Mouse (Mus musculus) CD4-positive helper T cell, adult 2 months (primary cell): ENCODE results near the gene Man2a1.

Experiments used
- DNase-seq: peaks from one replicate; pipeline ENCODE4 v3.0.0-alpha.2; 2012; ENCODE audit warnings: low read depth, missing footprints, low spot score

Man2a1 gene

GRCm38 (mm10) chr17:64600372-64601090 lies at the start of gene Man2a1:
Man2a1 (plus strand) TSS chr17:64600736.
- peak; percentile 90 for DNase-seq

- no peak for DNase-seq
Measured at GRCm38 (mm10) chr17:64553358-64553757, 47.2 kb upstream of the Man2a1 start.

- DNase-seq: no peak
Measured at GRCm38 (mm10) chr17:64554901-64555300, 45.6 kb upstream of the Man2a1 start.

GRCm38 (mm10) chr17:64556661-64557445 lies 43.7 kb upstream of the Man2a1 start:
- no peak for DNase-seq

GRCm38 (mm10) chr17:64558994-64559540 lies 41.5 kb upstream of the Man2a1 start:
- DNase-seq: no peak

GRCm38 (mm10) chr17:64566435-64566834 lies 34.1 kb upstream of the Man2a1 start:
- DNase-seq: no peak

- no peak for DNase-seq
Measured at GRCm38 (mm10) chr17:64567546-64567945, 33.0 kb upstream of the Man2a1 start.

- no peak for DNase-seq
Measured at GRCm38 (mm10) chr17:64573981-64574380, 26.6 kb upstream of the Man2a1 start.

- peak; percentile 48 for DNase-seq
Measured at GRCm38 (mm10) chr17:64575240-64575639, 25.3 kb upstream of the Man2a1 start.

- no peak for DNase-seq
Measured at GRCm38 (mm10) chr17:64577485-64577884, 23.1 kb upstream of the Man2a1 start.

- DNase-seq: no peak
Measured at GRCm38 (mm10) chr17:64578346-64578745, 22.2 kb upstream of the Man2a1 start.

GRCm38 (mm10) chr17:64579696-64580095 lies 20.8 kb upstream of the Man2a1 start:
- DNase-seq: peak; percentile 87

- DNase-seq: no peak
Measured at GRCm38 (mm10) chr17:64581133-64581532, 19.4 kb upstream of the Man2a1 start.

GRCm38 (mm10) chr17:64581962-64582361 lies 18.6 kb upstream of the Man2a1 start:
- no peak for DNase-seq

- DNase-seq: no peak
Measured at GRCm38 (mm10) chr17:64590483-64590882, 10.1 kb upstream of the Man2a1 start.

- DNase-seq: no peak
Measured at GRCm38 (mm10) chr17:64591366-64591765, 9.2 kb upstream of the Man2a1 start.

- DNase-seq: no peak
Measured at GRCm38 (mm10) chr17:64592355-64592754, 8.2 kb upstream of the Man2a1 start.

GRCm38 (mm10) chr17:64592788-64593187 lies 7.7 kb upstream of the Man2a1 start:
- no peak for DNase-seq

- no peak for DNase-seq
Measured at GRCm38 (mm10) chr17:64597770-64598169, 2.8 kb upstream of the Man2a1 start.

GRCm38 (mm10) chr17:64599916-64600315 lies 620 bp upstream of the Man2a1 start:
- DNase-seq: no peak

- peak; percentile 77 for DNase-seq
Measured at GRCm38 (mm10) chr17:64601091-64601750, 685 bp downstream of the Man2a1 start.
